Mouse (Mus musculus) limb, embryonic 11.5 days (tissue): ENCODE results near the gene Gm43517. TPM values are rescaled to one million over a fixed set of nuclear protein-coding genes. Genes with fewer than 3 reads are reported as not detected.

Experiments
- ATAC-seq: fragments of 200-750 bp; cut with Nextera tagmentation; 2 replicates; pipeline ENCODE4 v1.8.0; 2017; ENCODE audit warnings: low read depth; ENCODE audit not compliant: insufficient number of reproducible peaks, low FRiP score, low TSS enrichment
- DNase-seq: peaks from one replicate; pipeline ENCODE4 v3.0.0-alpha.2; 2015; ENCODE audit warnings: low spot score
- H3K27ac ChIP-seq: fragments of 300-500 bp; sonication (generic); replicated peaks from 2 replicates; pipeline ENCODE4 v1.5.1; 2014; ENCODE audit warnings: low read depth, mild to moderate bottlenecking, low read length
- H3K27me3 ChIP-seq: fragments of 300-500 bp; sonication (generic); 2 replicates; pipeline ENCODE4 v1.6.1; 2014; ENCODE audit warnings: mild to moderate bottlenecking, low read length, mixed read lengths; ENCODE audit not compliant: control insufficient read depth, insufficient read depth
- H3K36me3 ChIP-seq: fragments of 300-500 bp; sonication (generic); 2 replicates; pipeline ENCODE4 v1.6.1; 2014; ENCODE audit warnings: mild to moderate bottlenecking, low read length, moderate library complexity, mixed read lengths; ENCODE audit not compliant: control insufficient read depth, insufficient read depth
- H3K4me1 ChIP-seq: fragments of 300-500 bp; sonication (generic); 2 replicates; pipeline ENCODE4 v1.6.1; 2014; ENCODE audit warnings: low read length, mixed read lengths; ENCODE audit not compliant: control insufficient read depth, insufficient read depth
- H3K4me2 ChIP-seq: fragments of 300-500 bp; sonication (generic); 2 replicates; pipeline ENCODE4 v1.6.1; 2014; ENCODE audit warnings: low read depth, mild to moderate bottlenecking, moderate library complexity; ENCODE audit not compliant: severe bottlenecking
- H3K4me3 ChIP-seq: fragments of 300-500 bp; sonication (generic); 2 replicates; pipeline ENCODE4 v1.5.1; 2014; ENCODE audit warnings: low read depth, low read length
- H3K9ac ChIP-seq: fragments of 300-500 bp; sonication (generic); 2 replicates; pipeline ENCODE4 v1.6.1; 2014; ENCODE audit warnings: mild to moderate bottlenecking, low read length
- H3K9me3 ChIP-seq: fragments of 300-500 bp; sonication (generic); 2 replicates; pipeline ENCODE4 v1.6.1; 2016; ENCODE audit warnings: low read length; ENCODE audit not compliant: control insufficient read depth
- WGBS: fragments of 180-500 bp; shearing (Covaris S2); extraction: QIAGEN DNeasy Blood & Tissue Kit; methylation state at CpG from one replicate; pipeline ENCODE4 v1.1.7; 2014; 5-methylcytosine and 5-hydroxymethylcytosine counted together
- polyA plus RNA-seq: library from polyadenylated mRNA; unstranded; fragments of >200 nt; fragmentation: Nextera tagmentation; extraction: Ambion mirVana; gene quantifications from 2 replicates; pipeline ENCODE4 v1.2.1, GENCODE M21; 2014

The Gm43517 gene
- polyA plus RNA-seq, 1 experiment from 2014 or later = not detected

DNA sequence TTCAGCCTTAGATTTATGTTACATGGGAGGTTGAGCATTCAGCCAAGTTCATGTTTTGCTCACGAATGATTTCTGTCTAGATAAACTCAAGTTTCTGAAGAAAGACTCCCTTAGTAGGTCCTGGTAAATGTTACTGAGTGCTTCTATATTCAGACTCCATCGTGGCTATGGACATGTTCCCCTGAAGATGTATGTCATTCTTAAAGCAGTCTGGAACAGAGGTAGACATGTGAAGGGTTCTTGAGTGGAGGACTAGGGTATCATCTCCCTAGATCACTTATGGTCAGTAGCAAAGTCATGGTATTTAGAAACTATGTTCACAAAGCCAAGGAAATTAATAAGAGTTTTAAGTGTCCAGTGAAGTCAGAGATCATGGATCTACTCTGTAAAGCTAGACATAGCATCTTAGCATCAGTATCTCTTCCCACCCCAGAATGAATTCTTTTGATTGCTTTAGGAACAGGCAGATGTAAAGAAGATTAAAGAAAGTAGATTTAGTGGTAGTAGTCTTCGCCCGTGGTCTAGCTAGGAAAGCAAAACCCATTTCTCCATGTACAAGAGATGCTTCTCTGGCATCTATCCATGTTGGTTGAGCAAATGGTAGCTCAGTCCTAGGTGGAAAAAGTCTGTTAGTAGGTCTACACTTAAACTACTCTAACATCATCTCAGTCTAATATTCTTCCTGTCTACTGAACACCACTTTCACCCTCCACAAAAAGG, 12.6 kb downstream of the Gm43517 start:
- H3K4me2 ChIP-seq = no peak overlapping the region
- WGBS = 20% methylated on average over 4 of the region's 4 CpGs
- no peak for DNase-seq
- H3K9me3 ChIP-seq = no peaks in the 10 kb centered on the region
- H3K4me1 ChIP-seq = 0 out of 2 replicates have a peak, but pooled peaks cover 2% of the 10 kb centered on the region
- no peak overlapping the region for H3K4me3 ChIP-seq
- H3K27me3 ChIP-seq = peaks cover 63% of the 10 kb centered on the region
- no peaks in the 10 kb centered on the region for H3K36me3 ChIP-seq
- no peak overlapping the region for H3K9ac ChIP-seq
- ATAC-seq = no peak
- no peak overlapping the region for H3K27ac ChIP-seq

DNA sequence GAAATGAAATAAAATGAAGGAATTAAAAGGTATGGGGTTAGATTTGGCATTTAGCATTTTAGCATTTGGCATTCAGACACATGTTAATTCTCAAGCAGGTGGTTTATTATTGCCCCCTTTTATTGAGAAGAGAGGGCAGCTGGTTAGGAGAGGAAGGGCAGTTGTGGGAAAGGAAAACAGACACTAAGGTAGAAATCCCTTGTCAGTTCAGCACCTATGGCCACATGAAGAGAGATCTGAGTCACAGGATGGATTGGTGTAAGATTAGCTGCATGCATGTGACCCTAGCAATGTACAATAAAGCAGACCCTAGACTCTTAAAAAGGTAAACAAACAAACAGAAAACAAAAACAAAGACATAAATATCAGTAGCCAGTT, 13.2 kb downstream of the Gm43517 start:
- Histone ChIP-seq H3K4me3 (no peak overlapping the region), H3K27ac (no peak overlapping the region), H3K4me1 (0 out of 2 replicates have a peak, but pooled peaks cover 2% of the 10 kb centered on the region), H3K36me3 (no peaks in the 10 kb centered on the region), H3K9ac (no peak overlapping the region), H3K4me2 (no peak overlapping the region), H3K27me3 (peaks cover 63% of the 10 kb centered on the region), H3K9me3 (no peaks in the 10 kb centered on the region)
- ATAC-seq = no peak
- no peak for DNase-seq

DNA sequence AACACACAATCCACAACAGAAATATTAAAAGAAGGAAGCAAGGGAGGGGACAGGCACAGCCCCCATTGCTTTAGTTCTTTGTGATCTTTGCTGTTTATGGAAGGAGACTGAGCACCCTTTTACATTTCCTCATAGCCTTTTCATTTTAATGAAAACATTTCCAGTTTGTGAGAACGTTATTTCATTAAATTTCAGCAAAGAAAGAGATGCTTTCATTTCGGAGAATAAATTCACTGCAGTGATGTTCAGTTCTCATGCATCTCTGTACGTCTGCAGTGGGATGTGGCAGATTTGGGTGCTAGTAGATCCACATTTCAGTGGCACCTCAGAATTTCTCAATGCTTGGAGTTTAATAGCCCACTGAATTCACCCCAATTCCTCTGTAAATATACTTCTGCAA, 13.7 kb downstream of the Gm43517 start:
- no peak for DNase-seq
- ATAC-seq = no peak
- Histone ChIP-seq H3K4me1 (0 out of 2 replicates have a peak, but pooled peaks cover 2% of the 10 kb centered on the region), H3K4me2 (no peak overlapping the region), H3K9me3 (no peaks in the 10 kb centered on the region), H3K27me3 (peaks cover 65% of the 10 kb centered on the region), H3K27ac (no peak overlapping the region), H3K4me3 (no peak overlapping the region), H3K36me3 (no peaks in the 10 kb centered on the region), H3K9ac (no peak overlapping the region)
- WGBS = 22% methylated on average over 3 of the region's 3 CpGs

- Histone ChIP-seq H3K9me3 (no peaks in the 10 kb centered on the region), H3K27ac (no peak overlapping the region), H3K4me3 (no peak overlapping the region), H3K4me2 (no peak overlapping the region), H3K36me3 (no peaks in the 10 kb centered on the region), H3K9ac (no peak overlapping the region), H3K4me1 (0 out of 2 replicates have a peak, but pooled peaks cover 2% of the 10 kb centered on the region), H3K27me3 (peaks cover 60% of the 10 kb centered on the region)
- 7% methylated on average over 1 of the region's 1 CpGs for WGBS
- DNase-seq (no peak), ATAC-seq (no peak)
Measured at GRCm38 (mm10) chr12:49399611-49400010, 14.6 kb downstream of the Gm43517 start.

DNA sequence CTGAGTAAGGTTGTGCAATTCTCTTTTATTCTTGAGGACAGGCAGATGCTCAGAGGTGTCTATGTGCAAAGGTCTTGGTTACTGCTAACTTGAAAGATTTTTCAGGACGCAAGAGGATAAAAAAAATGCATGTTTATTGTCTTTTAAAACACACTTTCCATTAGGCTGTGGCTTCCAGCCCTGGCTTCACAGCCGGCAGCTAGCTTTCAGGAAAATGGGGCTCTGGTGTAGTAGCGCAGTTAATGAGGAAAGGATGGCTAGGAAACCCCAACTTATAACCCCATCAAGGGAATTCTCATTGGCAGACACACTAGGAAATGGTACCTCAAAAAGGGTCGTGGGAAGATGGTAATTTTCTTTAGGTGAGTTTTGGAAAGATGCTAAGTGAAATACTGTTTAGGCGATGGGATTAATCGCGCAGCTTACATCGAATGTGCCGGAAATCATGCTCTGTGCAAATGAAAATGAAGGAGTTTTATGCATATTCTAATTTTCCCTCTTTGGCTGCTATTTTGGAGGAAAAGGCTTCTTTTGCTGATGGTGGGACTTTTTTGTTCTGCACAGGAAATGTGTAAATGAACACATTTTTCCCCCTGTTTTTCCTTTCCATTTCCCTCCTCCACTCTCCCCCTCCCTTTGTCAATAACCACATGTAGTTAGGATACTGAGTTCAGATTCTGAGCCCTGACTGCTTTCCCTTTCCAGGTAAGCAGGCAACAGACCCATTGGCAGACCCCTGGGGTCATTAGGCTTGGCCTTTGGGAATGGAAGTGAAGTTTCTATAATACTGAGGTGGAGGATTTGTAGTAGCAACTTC, 15.3 kb downstream of the Gm43517 start:
- peak; percentile 32 for DNase-seq
- Histone ChIP-seq H3K9me3 (no peaks in the 10 kb centered on the region), H3K4me3 (no peak overlapping the region), H3K4me1 (0 out of 2 replicates have a peak, but pooled peaks cover 2% of the 10 kb centered on the region), H3K36me3 (no peaks in the 10 kb centered on the region), H3K4me2 (no peak overlapping the region), H3K27me3 (peaks cover 54% of the 10 kb centered on the region), H3K27ac (no peak overlapping the region), H3K9ac (no peak overlapping the region)
- no peak for ATAC-seq
- WGBS = 5% methylated on average over 9 of the region's 9 CpGs

DNA sequence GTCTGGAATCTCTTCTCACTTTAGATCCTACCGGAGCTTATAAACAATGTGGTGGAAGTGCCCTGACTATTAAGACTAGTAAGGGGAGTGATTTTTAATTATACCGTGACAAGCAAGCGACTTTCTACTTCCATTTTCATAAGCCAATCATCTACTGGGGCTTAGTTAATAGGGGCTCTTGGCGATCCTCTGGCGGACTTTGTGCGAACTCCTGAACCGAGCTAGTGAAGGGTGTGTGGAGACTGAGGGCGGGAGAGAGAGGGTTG, 15.8 kb downstream of the Gm43517 start:
- peaks cover 51% of the 10 kb centered on the region for H3K27me3 ChIP-seq
- H3K9me3 ChIP-seq = no peaks in the 10 kb centered on the region
- no peaks in the 10 kb centered on the region for H3K36me3 ChIP-seq
- H3K4me1 ChIP-seq = 0 out of 2 replicates have a peak, but pooled peaks cover 2% of the 10 kb centered on the region
- ATAC-seq = peak; percentile 75
- H3K4me2 ChIP-seq = peak overlapping the region; percentile 78
- H3K27ac ChIP-seq = no peak overlapping the region
- no peak overlapping the region for H3K9ac ChIP-seq
- DNase-seq = no peak
- H3K4me3 ChIP-seq = peak overlapping the region; percentile 34; the same call in 1 of the 2 replicates
- under 1% methylated on average over 8 of the region's 8 CpGs for WGBS

GRCm38 (mm10) chr12:49401119-49401795, 16.3 kb downstream of the Gm43517 start:
- whole genome bisulfite sequencing = under 1% methylated on average over 68 of the region's 68 CpGs
- ATAC-seq (peak; percentile 84), DNase-seq (peak; percentile 65)
- peak overlapping the region; percentile 34 for H3K4me3 ChIP-seq
- peak overlapping the region; percentile 51 for H3K9ac ChIP-seq
- no peaks in the 10 kb centered on the region for H3K9me3 ChIP-seq
- H3K4me2 ChIP-seq = peak overlapping the region; percentile 78
- peaks cover 49% of the 10 kb centered on the region for H3K27me3 ChIP-seq
- H3K27ac ChIP-seq = no peak overlapping the region
- H3K4me1 ChIP-seq = 0 out of 2 replicates have a peak, but pooled peaks cover 2% of the 10 kb centered on the region
- no peaks in the 10 kb centered on the region for H3K36me3 ChIP-seq

- Histone ChIP-seq H3K4me2 (peak overlapping the region; percentile 78), H3K9me3 (no peaks in the 10 kb centered on the region), H3K4me3 (peak overlapping the region; percentile 34), H3K27me3 (peaks cover 47% of the 10 kb centered on the region), H3K27ac (no peak overlapping the region), H3K4me1 (0 out of 2 replicates have a peak, but pooled peaks cover 2% of the 10 kb centered on the region), H3K36me3 (no peaks in the 10 kb centered on the region), H3K9ac (no peak overlapping the region)
- 0% methylated on average over 5 of the region's 5 CpGs for WGBS
- no peak for ATAC-seq
- DNase-seq = no peak
Measured at GRCm38 (mm10) chr12:49401796-49402130, 16.8 kb downstream of the Gm43517 start.
